Mouse (Mus musculus): ENCODE data around the gene Defb36. TPM values are rescaled to one million over a fixed set of nuclear protein-coding genes. Genes with fewer than 3 reads are reported as not detected.

Gene Defb36
- polyA plus RNA-seq, 1 experiment, result not detected

DNA sequence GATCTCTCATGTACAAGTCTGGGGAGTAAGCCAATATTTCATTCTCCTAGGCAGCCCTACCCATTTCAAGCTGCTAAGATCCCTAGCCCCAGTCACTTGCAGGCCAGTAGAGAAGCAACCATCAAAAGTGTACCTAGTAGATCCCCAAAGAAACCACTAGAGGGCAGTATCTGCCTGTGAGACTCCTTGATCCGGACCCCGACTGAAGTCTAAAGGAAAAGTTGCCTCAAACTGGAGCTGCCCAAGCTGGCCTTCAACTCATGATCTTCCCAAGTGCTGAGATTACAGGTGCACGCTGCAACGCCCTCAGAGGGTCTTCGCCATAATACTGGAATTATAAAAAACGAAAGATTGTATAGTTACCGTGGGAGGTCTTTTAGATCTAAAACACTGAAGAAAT is 11.4 kb downstream of the Defb36 start:
- H3K27ac ChIP-seq (ENCODE audit: insufficient read depth, low read length), result no peak overlapping the region
- no peak overlapping the region for H3K4me3 ChIP-seq (ENCODE audit: low read depth, low read length)
- H3K9ac ChIP-seq (ENCODE audit: low read depth, poor library complexity, severe bottlenecking), result no peak overlapping the region
- H3K27me3 ChIP-seq (ENCODE audit: control insufficient read depth, insufficient read depth, low read length, poor library complexity, severe bottlenecking), result no peaks in the 10 kb centered on the region
- H3K36me3 ChIP-seq (ENCODE audit: control insufficient read depth, insufficient read depth, low read length, poor library complexity, severe bottlenecking), result no peaks in the 10 kb centered on the region
- no peaks in the 10 kb centered on the region for H3K9me3 ChIP-seq (replicated peaks; ENCODE audit: control insufficient read depth, insufficient read depth, low read length, poor library complexity, severe bottlenecking)
- H3K4me1 ChIP-seq (ENCODE audit: control insufficient read depth, insufficient read depth, low read length), result no peaks in the 10 kb centered on the region
- no peak for TF ChIP-seq POLR2A (IDR thresholded peaks at IDR 0.05; ENCODE audit: insufficient read depth, low read length)
- TF ChIP-seq CTCF (IDR thresholded peaks at IDR 0.05; ENCODE audit: low read depth, low read length), result peak; percentile 63

GRCm38 (mm10) chr2:152616470-152616869 is 12.3 kb downstream of the Defb36 start:
- H3K27me3 ChIP-seq (ENCODE audit: control insufficient read depth, insufficient read depth, low read length, poor library complexity, severe bottlenecking), result no peaks in the 10 kb centered on the region
- no peak overlapping the region for H3K4me3 ChIP-seq (ENCODE audit: low read depth, low read length)
- H3K36me3 ChIP-seq (ENCODE audit: control insufficient read depth, insufficient read depth, low read length, poor library complexity, severe bottlenecking), result no peaks in the 10 kb centered on the region
- TF ChIP-seq EP300 (IDR thresholded peaks at IDR 0.05; ENCODE audit: insufficient read depth, low read depth, low read length) (no peak), POLR2A (IDR thresholded peaks at IDR 0.05; ENCODE audit: insufficient read depth, low read length) (no peak), CTCF (IDR thresholded peaks at IDR 0.05; ENCODE audit: low read depth, low read length) (no peak)
- no peak overlapping the region for H3K27ac ChIP-seq (ENCODE audit: insufficient read depth, low read length)
- no peak overlapping the region for H3K9ac ChIP-seq (ENCODE audit: low read depth, poor library complexity, severe bottlenecking)
- H3K4me1 ChIP-seq (ENCODE audit: control insufficient read depth, insufficient read depth, low read length), result no peaks in the 10 kb centered on the region
- no peaks in the 10 kb centered on the region for H3K9me3 ChIP-seq (replicated peaks; ENCODE audit: control insufficient read depth, insufficient read depth, low read length, poor library complexity, severe bottlenecking)

DNA sequence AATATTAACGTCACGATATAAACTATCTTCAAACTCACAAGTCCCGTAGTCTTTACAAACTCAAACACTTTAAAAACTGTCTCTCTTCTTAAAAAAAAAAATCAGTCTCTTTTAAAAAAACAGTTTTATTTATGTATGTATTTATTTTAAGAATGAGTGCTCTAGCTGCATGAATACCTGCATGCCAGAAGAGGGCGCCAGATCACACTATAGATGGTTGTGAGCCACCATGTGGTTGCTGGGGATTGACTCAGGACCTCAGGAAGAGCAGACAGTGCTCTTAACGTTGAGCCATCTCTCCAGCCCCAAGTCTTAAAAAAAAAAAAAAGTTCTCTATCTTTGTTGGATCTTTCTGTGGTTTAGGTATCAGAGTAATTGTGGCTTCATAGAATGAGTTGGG is 13.2 kb downstream of the Defb36 start:
- Histone ChIP-seq H3K9ac (ENCODE audit: low read depth, poor library complexity, severe bottlenecking) (no peak overlapping the region), H3K27me3 (ENCODE audit: control insufficient read depth, insufficient read depth, low read length, poor library complexity, severe bottlenecking) (no peaks in the 10 kb centered on the region), H3K9me3 (replicated peaks; ENCODE audit: control insufficient read depth, insufficient read depth, low read length, poor library complexity, severe bottlenecking) (no peaks in the 10 kb centered on the region), H3K36me3 (ENCODE audit: control insufficient read depth, insufficient read depth, low read length, poor library complexity, severe bottlenecking) (no peaks in the 10 kb centered on the region), H3K27ac (ENCODE audit: insufficient read depth, low read length) (no peak overlapping the region), H3K4me1 (ENCODE audit: control insufficient read depth, insufficient read depth, low read length) (no peaks in the 10 kb centered on the region), H3K4me3 (ENCODE audit: low read depth, low read length) (no peak overlapping the region)
- TF ChIP-seq CTCF (IDR thresholded peaks at IDR 0.05; ENCODE audit: low read depth, low read length), result peak; percentile 61
- no peak for TF ChIP-seq EP300 (IDR thresholded peaks at IDR 0.05; ENCODE audit: insufficient read depth, low read depth, low read length)
- TF ChIP-seq POLR2A (IDR thresholded peaks at IDR 0.05; ENCODE audit: insufficient read depth, low read length), result no peak

DNA sequence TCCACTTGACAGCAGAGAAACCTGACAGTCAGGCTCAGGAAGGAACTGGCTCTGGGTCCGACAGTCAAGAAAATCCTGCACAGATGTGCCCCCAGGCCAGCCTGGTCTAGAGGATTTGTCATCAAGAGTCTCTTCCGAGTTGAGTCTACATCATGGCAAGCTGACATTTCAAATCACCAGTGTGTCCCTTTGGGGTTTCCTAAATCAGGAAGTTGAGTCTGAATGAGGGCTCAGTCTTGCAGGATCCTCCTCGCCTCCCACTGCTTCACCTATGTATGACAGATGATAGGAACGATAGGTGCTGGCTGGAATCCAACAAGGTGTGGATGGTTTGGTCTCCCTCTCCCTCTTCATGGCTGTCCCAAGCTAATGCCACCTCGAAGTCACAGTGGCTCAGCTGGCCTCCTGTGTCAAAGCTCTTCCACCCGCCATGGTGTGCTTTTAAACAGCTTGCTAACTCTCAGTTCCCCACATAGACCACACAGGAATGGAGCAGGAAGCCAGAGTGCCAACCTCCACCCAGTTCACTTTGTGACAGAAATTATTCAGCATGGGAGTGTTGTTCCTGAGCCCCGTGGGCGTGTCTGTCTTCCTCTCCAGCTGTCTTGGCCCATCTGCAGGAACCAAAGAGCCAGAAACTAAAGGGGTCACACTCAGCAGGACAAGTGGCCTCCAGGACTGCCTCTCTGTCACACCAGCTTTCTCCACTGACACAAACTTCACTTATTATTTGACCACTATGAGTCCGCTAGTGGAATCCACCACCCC is 16.4 kb downstream of the Defb36 start:
- Histone ChIP-seq H3K27ac (ENCODE audit: insufficient read depth, low read length) (no peak overlapping the region), H3K4me3 (ENCODE audit: low read depth, low read length) (no peak overlapping the region), H3K9ac (ENCODE audit: low read depth, poor library complexity, severe bottlenecking) (no peak overlapping the region), H3K36me3 (ENCODE audit: control insufficient read depth, insufficient read depth, low read length, poor library complexity, severe bottlenecking) (no peaks in the 10 kb centered on the region), H3K4me1 (ENCODE audit: control insufficient read depth, insufficient read depth, low read length) (no peaks in the 10 kb centered on the region), H3K27me3 (ENCODE audit: control insufficient read depth, insufficient read depth, low read length, poor library complexity, severe bottlenecking) (no peaks in the 10 kb centered on the region), H3K9me3 (replicated peaks; ENCODE audit: control insufficient read depth, insufficient read depth, low read length, poor library complexity, severe bottlenecking) (no peaks in the 10 kb centered on the region)
- TF ChIP-seq POLR2A (IDR thresholded peaks at IDR 0.05; ENCODE audit: insufficient read depth, low read length) (no peak), EP300 (IDR thresholded peaks at IDR 0.05; ENCODE audit: insufficient read depth, low read depth, low read length) (no peak), CTCF (IDR thresholded peaks at IDR 0.05; ENCODE audit: low read depth, low read length) (no peak)

DNA sequence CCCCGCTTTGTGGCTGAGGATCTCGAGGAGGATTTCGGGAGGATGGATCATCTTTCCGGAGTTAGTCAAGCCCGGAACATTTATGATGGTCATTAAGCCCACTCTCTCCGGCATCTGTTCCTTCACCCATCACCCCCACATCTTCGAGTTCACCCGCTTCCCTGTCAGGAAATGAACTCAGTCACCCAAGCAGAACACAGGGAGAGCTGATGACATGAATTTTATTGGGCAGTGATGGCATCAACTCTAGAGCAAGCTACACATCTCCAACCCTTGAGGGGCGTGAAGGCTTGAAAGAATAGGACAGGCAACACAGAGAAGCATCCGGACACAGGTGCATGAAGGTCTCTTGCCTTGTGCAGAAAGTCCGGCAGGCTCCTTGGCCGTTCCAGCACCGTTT is 18.0 kb downstream of the Defb36 start:
- H3K9me3 ChIP-seq (replicated peaks; ENCODE audit: control insufficient read depth, insufficient read depth, low read length, poor library complexity, severe bottlenecking), result no peaks in the 10 kb centered on the region
- H3K27me3 ChIP-seq (ENCODE audit: control insufficient read depth, insufficient read depth, low read length, poor library complexity, severe bottlenecking), result no peaks in the 10 kb centered on the region
- no peak overlapping the region for H3K27ac ChIP-seq (ENCODE audit: insufficient read depth, low read length)
- no peak for TF ChIP-seq CTCF (IDR thresholded peaks at IDR 0.05; ENCODE audit: low read depth, low read length)
- TF ChIP-seq POLR2A (IDR thresholded peaks at IDR 0.05; ENCODE audit: insufficient read depth, low read length), result no peak
- no peak for TF ChIP-seq EP300 (IDR thresholded peaks at IDR 0.05; ENCODE audit: insufficient read depth, low read depth, low read length)
- no peaks in the 10 kb centered on the region for H3K4me1 ChIP-seq (ENCODE audit: control insufficient read depth, insufficient read depth, low read length)
- no peaks in the 10 kb centered on the region for H3K36me3 ChIP-seq (ENCODE audit: control insufficient read depth, insufficient read depth, low read length, poor library complexity, severe bottlenecking)
- H3K9ac ChIP-seq (ENCODE audit: low read depth, poor library complexity, severe bottlenecking), result no peak overlapping the region
- H3K4me3 ChIP-seq (ENCODE audit: low read depth, low read length), result no peak overlapping the region

DNA sequence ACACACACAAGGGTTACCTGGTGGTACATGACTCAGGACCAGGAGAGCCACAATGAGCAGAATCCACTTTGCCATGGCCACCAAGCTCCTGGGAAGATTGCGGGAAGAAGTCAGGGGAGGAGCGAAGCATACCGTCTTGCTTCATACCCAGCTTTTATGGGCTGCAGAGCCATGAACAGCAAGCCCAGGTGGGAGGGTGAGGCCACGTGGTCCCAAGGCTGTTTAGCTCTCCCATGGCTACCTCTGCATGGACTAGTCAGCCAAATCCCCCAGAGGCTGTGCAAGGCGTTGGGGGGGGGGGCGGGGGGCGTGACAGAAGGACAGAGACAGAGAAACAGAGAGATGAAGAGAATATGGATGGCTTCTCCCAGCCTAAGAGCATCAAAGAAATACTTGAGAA is 18.8 kb downstream of the Defb36 start, which contains the start of gene Defb25:
TSS of gene Defb25 (minus strand) at position 101 of the 400 bp plus-strand sequence.
- no peaks in the 10 kb centered on the region for H3K9me3 ChIP-seq (replicated peaks; ENCODE audit: control insufficient read depth, insufficient read depth, low read length, poor library complexity, severe bottlenecking)
- H3K4me1 ChIP-seq (ENCODE audit: control insufficient read depth, insufficient read depth, low read length), result no peaks in the 10 kb centered on the region
- no peak within 1 kb of the TSS for H3K4me3 ChIP-seq (ENCODE audit: low read depth, low read length)
- no peaks in the 10 kb centered on the region for H3K36me3 ChIP-seq (ENCODE audit: control insufficient read depth, insufficient read depth, low read length, poor library complexity, severe bottlenecking)
- H3K27ac ChIP-seq (ENCODE audit: insufficient read depth, low read length), result no peak within 1 kb of the TSS
- H3K9ac ChIP-seq (ENCODE audit: low read depth, poor library complexity, severe bottlenecking), result no peak within 1 kb of the TSS
- TF ChIP-seq EP300 (IDR thresholded peaks at IDR 0.05; ENCODE audit: insufficient read depth, low read depth, low read length) (no peak), POLR2A (IDR thresholded peaks at IDR 0.05; ENCODE audit: insufficient read depth, low read length) (no peak), CTCF (IDR thresholded peaks at IDR 0.05; ENCODE audit: low read depth, low read length) (no peak)
- H3K27me3 ChIP-seq (ENCODE audit: control insufficient read depth, insufficient read depth, low read length, poor library complexity, severe bottlenecking), result no peaks in the 10 kb centered on the region

Data from ES-Bruce4 (cell line).